Mouse (Mus musculus): ENCODE data around the gene Chn1.
"Not testable (repeated sequence)": the region's sequence is repeated elsewhere in the genome, so short reads cannot be mapped to it uniquely, and the experiment has no call there.

Gene Chn1

DNA sequence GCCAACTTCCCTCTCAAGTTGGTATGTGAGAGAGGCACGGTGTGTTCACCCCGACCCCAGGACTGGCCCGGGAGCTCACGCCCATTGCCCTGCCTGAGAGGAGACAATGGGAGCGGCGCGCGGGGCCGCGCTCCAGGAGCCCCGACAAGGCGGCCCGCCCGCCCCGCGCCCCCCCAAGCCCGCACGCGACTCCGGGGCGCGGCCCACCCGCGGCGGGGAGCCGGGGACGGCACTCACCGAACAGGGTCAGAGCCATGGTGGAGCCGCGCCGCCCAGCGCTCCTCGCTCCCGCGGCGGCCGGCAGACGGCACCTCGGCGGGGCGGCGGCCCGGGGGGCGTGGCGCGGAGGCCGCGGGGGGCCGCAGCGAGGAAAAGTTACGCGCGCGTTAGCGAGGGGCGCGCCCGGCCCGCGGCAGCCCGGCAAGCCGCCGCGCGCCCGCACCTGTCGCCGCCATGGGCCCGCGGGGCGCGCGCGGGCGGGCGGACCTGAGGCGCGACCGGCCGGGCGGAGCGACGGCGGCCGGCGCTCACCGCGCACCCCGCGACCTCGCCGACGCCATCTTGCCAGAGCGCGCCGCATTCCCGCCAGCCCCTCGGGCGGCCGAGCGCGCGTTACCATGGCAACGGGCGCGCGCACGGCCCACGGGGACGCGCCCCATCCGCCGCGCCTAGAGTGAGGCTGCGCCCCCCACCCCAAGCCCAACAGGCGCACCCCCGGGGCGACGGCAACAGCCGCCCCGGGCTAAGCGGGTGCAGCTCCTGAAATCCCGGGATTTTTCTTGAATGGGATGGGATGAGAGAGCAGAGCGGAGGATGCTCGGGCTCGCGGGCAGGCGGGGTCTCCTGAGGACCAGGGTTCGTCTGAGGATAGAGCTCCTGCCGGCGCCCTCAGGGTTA, at the start of gene Chn1:
Gene Chn1 (minus strand): TSS at position 561 of the 897 bp plus-strand sequence.
- peak; percentile 65 for DNase-seq

GRCm38 (mm10) chr2:73818742-73819141, 43.6 kb upstream of the Chn1 start:
- no peak for DNase-seq

DNA sequence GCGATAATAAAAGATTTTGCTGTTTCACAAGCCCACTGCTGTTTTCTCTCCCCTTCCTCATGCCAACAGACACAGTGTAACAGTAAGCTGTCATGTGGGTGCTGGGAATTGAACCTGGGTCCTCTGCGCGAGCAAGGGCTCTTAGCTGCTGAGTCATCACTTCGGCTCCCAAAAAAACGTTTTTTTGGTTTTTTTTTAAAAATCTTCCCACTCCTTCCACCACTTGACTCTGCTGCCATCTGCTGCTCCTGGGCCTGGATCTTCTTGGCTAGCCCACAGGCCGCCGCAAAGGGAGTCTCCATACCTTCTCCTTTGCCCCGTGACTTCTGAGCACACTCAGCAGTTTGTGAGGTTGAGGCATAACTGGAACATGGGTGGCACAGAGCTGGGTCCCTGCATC, 32.5 kb upstream of the Chn1 start:
- peak; percentile 12 for DNase-seq

- DNase-seq = not testable (repeated sequence)
Observed at GRCm38 (mm10) chr2:73800127-73800526, 25.0 kb upstream of the Chn1 start.

- no peak for DNase-seq
Observed at GRCm38 (mm10) chr2:73798786-73799185, 23.6 kb upstream of the Chn1 start.

DNA sequence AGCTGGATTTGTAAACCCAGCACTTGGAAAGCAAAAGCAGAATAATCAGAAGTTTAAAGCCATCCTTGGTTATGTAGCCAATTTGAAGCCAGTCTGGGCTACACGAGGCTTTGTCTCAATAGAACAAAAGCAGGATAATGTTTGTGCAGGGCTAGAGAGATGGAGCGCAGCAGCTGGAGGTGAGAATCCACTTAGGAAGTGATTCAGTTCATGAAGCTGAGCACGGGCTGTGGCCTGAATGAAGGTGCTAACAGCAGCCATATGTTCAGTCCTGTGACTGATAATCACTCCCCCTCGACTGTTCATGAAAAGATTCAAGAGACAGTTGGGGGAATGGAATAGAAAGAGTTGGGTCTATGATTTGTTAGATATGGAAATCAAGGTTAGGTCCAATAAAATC, 23.0 kb upstream of the Chn1 start:
- DNase-seq = no peak

DNA sequence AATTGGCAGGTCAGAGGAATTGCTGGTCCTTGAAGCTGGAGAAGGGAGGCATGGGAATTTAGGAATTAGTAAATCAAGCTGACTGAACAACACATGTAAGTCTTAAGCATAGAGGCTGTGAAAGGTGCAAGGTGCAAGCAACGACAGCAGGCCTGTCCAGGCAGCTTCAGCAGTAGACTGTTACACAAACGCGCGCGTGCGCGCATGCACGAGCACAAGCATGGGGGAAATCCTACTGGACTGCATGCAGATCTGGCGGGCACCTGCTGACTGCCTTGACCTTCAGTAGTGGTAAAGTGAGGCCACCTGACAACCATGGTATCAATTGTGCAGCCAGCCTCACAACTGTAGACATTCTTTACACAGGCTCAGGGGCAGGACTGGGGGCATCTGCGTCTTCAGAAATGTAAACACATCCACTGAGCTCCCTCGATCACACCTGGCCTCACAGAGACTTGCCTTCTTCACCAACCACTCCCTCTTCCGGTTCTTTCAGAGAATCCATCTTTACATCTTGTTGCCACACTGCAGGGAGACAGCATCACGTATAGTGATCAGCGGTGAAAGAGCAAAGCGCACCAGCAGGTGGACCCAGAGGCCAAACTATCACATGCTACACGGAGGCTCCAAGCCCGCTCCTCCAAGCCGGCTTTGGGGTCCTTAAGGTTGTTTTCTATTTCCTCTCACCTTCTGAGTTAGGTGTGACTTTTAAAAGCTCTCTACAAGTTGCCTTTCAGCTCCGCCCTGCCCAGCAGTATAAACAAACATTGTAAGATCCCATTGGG, 16.9 kb upstream of the Chn1 start:
- DNase-seq = peak; percentile 21

GRCm38 (mm10) chr2:73790332-73790731, 15.2 kb upstream of the Chn1 start:
- peak; percentile 40 for DNase-seq

GRCm38 (mm10) chr2:73788395-73788794, 13.2 kb upstream of the Chn1 start:
- DNase-seq = no peak

DNA sequence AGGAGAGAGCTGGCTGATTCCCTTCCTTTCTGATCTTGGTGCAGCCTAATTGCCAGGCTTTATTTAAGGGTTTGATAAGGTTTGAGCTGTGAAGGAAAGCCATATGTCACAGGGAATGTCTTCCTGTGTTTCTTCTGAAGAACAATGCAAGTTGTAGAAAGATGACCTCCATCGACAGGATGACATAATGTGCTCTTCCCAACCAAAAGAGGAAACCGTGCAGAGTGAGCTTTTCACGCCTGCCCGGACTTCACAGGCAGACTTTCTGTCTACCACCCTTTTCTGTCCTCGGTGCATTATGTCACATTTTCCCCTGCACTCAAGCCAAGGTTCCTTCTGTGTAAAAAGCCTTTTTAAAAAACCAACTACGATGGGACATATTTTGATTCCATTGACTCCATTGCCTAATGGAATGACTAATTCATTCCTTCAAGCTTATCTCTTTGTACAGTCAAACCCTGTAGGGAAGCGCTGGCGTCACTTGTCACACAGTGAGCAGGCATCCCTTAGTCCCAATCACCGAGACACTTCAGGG, 7.3 kb upstream of the Chn1 start:
- peak; percentile 67 for DNase-seq

DNA sequence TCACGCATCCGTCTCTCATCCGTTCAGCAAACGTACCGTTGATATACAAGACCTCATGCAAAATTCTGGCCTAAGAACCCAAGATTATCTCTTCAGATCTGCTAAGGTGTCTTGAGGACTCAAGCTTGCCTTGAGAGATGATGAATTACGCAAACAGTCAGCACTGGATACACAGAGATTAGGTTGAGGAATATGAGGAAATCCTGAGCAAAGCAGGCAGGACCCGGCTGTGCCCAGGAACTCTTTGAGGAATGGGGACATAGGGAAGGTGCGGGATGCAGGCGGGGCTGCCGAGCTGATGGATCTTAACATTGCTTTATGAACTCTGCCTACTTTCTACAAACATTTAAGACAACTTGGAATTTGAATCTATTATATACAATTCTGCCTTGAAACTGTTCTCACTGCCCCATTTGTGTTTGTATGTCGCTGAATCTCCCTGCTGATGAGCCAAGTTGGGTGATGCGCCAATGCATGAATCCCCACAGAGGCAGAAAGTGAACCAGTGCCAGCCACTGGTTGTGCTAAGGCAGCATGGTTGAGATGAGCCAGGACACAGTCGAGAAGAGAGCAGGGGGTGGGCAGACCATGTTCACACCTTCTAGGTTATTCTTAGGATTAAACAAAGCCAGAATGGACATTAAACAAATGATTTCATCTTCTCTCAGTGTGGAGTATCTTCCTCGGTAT, 5.3 kb upstream of the Chn1 start:
- peak; percentile 16 for DNase-seq

DNA sequence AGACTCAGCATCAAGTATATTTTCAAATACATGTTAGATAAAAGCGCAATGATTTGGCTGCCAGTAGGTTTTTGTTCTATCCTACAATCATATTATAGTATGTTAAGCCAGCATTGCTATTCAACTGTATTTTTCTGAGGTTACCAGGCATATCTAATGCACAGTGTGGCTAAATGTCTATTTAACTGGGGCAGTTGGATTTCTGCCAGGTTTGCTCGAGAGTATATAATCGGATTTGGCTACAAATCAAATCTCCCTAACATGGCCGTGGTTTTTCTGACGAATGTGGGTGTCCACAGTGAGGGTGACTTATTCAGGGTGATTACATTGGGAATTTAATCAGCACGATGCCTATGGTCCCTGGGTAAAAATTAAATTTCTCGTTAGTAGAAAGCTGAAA, 4.7 kb upstream of the Chn1 start:
- DNase-seq = no peak

DNA sequence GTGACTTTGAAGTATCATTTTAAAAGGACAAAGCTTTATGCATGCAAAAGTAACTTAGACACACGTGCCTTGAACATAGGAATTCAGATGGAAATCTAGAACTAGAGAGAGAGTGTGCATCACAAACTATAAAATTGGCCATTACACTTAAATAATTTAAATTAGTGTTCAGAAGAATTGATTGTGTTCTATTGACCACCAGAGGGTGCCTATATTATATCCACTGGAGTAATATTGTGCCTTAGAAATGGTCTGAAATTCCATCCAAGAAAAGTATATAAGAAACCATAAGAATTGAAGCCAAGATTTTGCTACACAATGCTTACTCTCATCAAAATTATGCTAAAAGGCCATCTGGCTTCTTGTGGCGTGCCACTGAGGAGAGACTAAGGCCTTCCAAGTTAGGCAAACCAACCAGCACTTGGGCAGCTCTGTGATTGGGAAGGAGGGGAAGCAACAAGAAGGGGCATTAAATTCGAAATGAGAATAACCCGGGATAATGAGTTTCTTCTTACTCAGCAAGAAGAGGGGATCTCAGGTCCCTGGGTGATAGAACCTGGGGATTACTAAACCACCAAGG, 4.0 kb upstream of the Chn1 start:
- DNase-seq = no peak

- DNase-seq = no peak
Observed at GRCm38 (mm10) chr2:73776936-73777335, 1.8 kb upstream of the Chn1 start.

- DNase-seq = no peak
Observed at GRCm38 (mm10) chr2:73775683-73776310, 651 bp upstream of the Chn1 start.

- DNase-seq = no peak
Observed at GRCm38 (mm10) chr2:73772945-73773344, 2.2 kb downstream of the Chn1 start.

GRCm38 (mm10) chr2:73768669-73769068, 6.5 kb downstream of the Chn1 start:
- no peak for DNase-seq

DNA sequence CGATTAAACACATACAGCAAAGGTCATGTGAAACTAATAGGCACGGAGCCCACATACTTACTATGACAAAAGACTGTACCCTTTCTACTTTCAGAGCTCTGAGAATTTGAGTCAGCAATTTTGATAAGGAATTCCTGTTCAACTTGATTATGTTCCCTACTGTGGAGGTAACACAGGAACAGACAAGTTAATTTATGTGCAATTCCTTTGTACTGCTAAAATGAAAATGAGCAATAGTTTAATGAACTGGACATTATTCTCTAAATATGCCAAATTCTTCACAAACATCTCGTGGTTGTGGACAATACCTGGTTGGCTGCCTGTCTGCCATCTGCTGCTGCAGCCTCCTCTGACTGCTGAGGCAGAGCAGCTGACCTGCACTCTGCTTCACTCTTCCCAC, 11.6 kb downstream of the Chn1 start:
- DNase-seq = no peak

DNA sequence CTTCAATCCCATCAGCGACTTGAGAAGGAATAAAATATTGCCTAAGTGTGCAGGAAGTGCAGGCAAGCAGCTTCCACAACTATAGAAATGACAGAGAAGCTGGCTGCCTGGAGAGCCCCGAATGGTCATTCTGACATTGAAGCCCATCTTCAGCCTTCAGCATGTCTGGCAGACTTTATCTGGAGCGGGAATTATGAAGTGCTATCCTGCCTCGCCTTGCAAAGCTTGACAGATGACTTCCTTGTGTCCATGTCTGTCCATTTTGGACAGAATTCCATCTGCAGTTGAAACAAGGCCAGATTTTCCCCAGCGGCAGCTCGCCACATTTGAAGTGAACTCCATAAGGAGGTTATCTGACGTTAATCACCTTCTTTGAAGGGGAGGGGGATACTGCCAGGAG, 15.2 kb downstream of the Chn1 start:
- DNase-seq = peak; percentile 49

DNA sequence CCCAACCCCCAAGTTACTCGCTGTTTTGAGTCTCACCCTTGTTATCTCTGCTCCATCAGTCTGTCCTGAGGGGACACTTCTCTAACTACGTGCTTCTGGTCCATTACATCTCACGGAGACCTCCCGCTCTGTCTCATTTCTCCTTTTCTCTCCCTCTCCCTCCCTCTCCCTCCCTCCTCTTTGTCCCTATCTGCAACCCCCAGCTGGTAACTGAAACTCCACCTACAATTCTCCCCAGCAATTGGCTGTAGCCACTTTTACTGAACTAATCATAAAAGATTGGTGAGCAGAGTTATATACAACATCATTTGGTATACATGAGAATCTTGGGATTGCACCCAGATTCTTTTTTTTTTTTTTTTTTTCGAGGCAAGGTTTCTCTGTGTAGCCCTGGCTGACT, 16.1 kb downstream of the Chn1 start:
- DNase-seq = no peak

GRCm38 (mm10) chr2:73747297-73747696, 27.8 kb downstream of the Chn1 start:
- no peak for DNase-seq

- no peak for DNase-seq
Observed at GRCm38 (mm10) chr2:73746375-73746770, 28.8 kb downstream of the Chn1 start.

All from lung, postnatal 10 days (tissue).